Mouse (Mus musculus): ENCODE measurements around the gene Alpk1.

Gene Alpk1

DNA sequence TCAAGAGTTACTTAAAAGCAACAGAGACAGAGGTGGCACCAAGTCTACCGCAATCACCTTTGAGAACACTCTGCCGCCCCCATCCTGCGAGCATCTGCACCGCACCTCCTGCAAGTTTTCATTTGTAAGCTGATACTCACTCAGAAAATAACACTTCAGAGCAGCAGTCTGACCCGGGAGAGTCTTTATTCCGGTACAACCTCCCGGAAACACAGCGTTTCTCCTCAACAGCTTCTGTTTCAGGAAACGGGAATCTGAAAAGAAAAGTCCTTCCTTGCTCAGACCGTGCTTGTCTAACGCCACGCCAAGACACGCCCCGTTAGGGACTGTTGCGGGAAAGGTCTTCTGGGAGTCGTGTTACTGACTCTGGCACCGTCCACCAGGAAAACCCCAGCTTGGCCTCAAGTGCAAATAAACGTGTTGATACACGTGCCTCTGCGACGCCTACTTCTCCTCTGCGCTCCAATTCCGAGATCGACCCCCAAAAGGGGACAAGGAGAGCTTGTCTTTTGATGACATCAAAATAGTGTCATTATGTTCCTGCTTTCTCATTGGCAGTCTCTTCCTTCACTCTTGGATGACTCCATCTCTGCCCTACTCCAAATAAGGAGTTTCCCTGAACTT lies at the start of gene Alpk1:
Alpk1 (minus strand) TSS at position 507 of the 624 bp plus-strand sequence.
- peak in 1 of 2 experiments; percentile 30 for DNase-seq (ENCODE audit: low spot score in 2 of 2)

GRCm38 (mm10) chr3:127827123-127827522 lies 46.8 kb upstream of the Alpk1 start:
- no peak for DNase-seq (ENCODE audit: low spot score in 2 of 2)

DNA sequence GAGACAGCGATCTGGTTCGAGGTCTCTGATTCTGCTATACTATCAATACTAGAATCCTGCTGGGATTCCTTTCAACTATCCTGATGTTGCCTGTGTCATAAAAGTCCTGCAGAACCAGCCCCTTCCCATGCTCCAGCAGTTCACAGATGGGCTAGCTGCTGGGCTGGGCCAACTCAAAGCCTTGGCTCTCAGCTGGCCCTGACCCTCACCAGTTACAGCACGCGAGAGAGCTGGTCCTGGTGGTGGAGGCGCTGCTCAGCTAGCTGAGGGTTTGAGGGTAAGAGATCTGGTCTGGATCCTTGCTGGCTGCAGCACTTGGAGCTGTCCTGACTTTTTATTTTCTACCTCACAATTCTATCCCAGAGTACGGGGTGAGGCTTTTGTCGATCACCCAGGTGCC lies 46.2 kb upstream of the Alpk1 start:
- no peak for DNase-seq (ENCODE audit: low spot score in 2 of 2)

DNA sequence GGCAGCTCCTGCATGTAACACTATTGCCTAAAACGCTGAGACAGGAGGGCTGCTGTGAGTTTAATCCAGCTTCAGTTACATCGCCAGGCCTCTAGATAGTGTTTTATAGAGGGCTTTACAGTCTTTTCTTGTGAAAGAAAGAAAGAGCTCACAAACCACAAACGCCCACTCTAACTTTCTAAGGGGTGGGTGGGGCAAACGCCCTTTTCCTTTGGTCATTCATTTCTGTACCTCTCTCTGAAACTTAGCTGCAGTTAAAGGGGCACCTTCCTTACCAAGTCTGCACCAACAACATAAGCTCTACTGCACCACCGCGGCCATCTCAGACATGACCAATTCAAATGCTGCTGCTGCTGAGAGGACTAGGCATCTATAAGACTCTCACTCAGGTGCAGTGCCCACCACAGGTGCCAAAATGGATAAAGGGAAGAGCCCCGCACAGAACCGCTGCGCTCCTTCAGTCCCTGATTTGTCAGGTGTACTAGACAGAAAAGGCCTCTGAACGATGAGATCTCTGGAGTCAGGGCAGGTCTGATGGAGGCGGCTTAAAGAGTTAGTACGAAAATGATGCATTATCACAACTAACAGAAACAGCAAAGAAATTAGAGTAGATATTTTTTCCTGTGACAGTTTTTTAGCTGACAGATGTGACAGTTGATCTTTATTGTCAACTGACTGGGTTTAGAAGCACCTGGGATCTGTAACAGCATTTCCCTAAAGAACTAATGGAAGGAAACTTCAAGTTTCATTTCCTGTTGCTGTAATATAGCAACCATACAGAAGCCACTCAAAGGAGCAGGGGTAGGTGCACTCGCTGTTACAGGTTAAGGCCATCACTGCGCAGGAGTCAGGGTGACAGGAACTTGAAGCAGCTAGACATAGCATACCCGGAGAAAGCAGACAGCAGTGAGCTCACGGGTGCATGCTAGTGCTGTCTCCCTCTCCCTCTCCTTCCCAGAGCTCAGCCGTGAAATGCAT lies 43.8 kb upstream of the Alpk1 start:
- no peak for DNase-seq (ENCODE audit: low spot score in 2 of 2)

DNA sequence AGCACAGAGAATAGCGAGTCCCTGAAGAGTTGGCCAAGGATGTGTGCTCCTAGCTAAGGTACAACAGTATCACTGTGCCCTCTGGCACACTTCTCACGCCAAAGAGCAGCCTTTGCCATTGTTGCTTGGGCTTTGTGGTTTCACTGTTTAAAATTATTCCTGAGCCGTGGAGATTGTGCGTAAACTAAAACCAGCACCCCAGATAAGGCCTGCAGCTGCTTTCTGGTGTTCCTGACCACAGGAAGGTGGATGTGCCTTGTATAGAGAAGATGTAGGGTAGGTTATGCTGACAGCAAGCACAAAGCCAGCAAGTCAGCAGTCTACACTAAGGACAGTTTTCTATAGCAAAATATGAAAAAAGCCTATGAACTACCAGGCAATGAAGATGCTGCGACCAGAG lies 40.9 kb upstream of the Alpk1 start:
- DNase-seq (ENCODE audit: low spot score in 2 of 2): no peak

GRCm38 (mm10) chr3:127820400-127820799 lies 40.1 kb upstream of the Alpk1 start:
- DNase-seq (ENCODE audit: low spot score in 2 of 2): no peak

DNA sequence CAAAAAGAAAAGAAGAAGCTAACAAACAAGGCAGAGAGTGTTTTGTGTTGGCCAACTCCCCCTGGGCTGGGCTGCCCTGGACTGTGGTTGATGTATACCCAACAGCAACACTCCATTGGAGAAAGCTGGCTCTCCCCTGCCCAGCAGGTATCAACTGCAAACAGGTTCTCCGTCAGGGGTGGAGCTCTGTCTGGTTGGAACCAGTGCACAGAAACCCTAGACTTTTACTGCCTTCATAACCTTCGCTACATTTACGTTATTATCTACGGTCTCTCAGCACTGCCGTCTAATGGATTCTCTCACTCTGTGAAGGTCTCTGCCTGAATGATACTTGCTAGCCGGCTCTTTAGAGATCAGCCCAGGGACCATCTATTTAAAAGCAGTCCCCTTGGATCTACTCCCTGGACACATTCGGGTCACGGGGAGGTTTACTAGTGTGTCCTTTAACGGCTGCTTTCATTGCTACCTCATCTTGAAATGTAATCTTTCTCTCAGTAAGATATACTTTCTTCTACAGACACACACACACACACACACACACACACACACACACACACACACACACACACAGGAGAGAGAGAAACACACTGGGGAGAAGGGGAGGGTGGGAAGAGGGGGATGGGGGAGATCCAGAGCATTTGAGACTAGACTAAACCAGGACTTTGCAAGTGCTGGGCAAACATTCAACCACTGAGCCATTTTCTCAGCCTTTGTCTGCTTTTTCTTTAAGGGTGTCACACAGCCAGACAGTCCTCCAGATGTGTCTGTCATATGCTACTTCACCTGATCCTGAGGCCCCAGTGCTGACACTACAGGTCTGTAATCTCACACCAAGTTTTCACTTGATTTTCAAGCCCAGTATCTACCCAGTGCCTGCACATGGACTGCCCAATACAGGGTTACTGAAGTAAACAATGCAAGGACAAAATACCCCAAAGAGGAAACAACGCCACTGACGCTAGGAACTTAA lies 38.7 kb upstream of the Alpk1 start:
- no peak for DNase-seq (ENCODE audit: low spot score in 2 of 2)

DNA sequence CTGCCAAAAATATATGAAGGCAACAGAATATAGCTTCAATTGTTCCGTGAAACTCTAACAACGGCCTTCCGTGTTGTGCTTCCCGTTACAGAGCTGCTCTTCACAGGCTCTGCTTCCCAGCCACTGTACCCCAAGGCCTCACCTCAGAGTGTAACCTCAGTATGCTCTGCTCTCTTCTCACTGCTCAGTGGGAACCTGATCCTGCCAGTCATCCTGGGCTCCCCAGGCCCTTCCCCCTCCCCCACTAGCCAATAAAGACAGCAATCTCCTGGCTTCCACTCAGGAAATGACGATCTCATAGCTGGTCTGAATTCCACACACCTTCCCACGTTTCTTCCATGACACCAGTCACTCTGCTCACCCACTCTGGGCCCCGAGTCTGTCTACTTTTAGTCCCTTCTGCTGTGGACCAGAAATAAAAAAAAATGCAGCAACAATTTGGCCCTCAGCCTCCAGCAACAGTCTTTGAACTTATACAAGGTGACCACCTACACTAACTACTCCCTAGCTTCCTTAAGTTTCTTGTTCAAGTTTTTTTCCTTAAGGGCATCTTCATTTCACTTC lies 36.9 kb upstream of the Alpk1 start:
- DNase-seq (ENCODE audit: low spot score in 2 of 2): no peak

GRCm38 (mm10) chr3:127809103-127809502 lies 28.8 kb upstream of the Alpk1 start:
- no peak for DNase-seq (ENCODE audit: low spot score in 2 of 2)

GRCm38 (mm10) chr3:127807846-127808245 lies 27.5 kb upstream of the Alpk1 start:
- no peak for DNase-seq (ENCODE audit: low spot score in 2 of 2)

GRCm38 (mm10) chr3:127805991-127806390 lies 25.7 kb upstream of the Alpk1 start:
- no peak for DNase-seq (ENCODE audit: low spot score in 2 of 2)

GRCm38 (mm10) chr3:127805071-127805470 lies 24.7 kb upstream of the Alpk1 start:
- no peak for DNase-seq (ENCODE audit: low spot score in 2 of 2)

DNA sequence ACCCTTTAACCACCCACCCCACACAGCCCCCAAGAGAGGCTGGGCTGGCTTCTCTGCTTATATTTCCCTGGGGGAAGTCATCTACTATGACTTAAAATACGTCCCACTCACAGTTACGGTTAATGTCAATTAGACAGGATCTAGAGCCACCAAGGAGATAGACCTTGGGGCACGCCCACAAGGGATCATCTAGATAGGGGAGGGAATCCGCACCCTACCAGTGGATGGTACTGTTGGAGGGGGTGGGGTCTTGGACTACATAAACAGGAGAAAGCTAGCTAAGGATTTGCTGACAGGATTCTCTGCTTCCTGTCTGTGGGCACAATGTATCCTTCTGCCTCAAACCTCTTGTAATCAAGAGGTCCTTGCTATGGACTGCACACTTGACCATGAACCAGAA lies 24.1 kb upstream of the Alpk1 start:
- no peak for DNase-seq (ENCODE audit: low spot score in 2 of 2)

DNA sequence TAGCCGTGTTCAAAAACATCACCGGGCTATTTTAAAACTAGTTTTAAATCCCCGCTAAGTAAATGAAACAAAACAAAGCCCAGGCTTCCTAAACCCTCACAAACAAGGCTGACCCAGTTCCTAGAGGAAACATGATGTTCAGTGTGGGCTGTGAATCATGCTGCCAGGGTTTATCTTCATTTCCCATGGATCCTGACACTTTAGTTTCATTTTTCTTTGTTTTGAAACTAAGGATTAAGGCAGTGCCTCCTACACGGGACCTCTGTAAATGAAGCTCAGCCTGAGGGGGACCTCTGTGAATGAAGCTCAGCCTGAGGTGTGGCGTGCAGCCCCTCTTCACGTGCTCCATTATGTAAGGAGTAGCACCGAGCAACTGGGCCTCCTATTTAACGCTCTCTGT lies 22.5 kb upstream of the Alpk1 start:
- DNase-seq (ENCODE audit: low spot score in 2 of 2): no peak

- no peak for DNase-seq (ENCODE audit: low spot score in 2 of 2)
Measured at GRCm38 (mm10) chr3:127801162-127801561, 20.8 kb upstream of the Alpk1 start.

GRCm38 (mm10) chr3:127796271-127796670 lies 15.9 kb upstream of the Alpk1 start:
- DNase-seq (ENCODE audit: low spot score in 2 of 2): no peak

GRCm38 (mm10) chr3:127795762-127796161 lies 15.4 kb upstream of the Alpk1 start:
- no peak for DNase-seq (ENCODE audit: low spot score in 2 of 2)

DNA sequence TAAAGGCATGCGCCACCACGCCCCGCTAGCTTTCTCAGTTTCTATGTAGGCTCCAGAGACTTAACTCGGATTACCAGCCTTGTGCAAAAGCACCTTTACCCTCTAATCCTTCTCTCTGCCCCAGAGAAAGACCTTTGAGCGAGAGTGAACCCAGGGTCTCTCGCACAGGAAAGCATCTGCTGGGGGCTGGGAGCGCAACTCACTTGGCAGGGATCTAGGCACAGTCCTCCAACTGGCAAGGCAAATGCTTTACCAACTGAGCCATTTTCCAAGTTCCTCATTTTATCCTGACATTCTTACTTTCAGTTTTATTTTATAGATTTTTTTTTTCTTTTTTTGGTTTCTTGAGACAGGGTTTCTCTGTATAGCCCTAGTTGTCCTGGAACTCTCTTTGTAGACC lies 12.7 kb upstream of the Alpk1 start:
- DNase-seq (ENCODE audit: low spot score in 2 of 2): no peak

DNA sequence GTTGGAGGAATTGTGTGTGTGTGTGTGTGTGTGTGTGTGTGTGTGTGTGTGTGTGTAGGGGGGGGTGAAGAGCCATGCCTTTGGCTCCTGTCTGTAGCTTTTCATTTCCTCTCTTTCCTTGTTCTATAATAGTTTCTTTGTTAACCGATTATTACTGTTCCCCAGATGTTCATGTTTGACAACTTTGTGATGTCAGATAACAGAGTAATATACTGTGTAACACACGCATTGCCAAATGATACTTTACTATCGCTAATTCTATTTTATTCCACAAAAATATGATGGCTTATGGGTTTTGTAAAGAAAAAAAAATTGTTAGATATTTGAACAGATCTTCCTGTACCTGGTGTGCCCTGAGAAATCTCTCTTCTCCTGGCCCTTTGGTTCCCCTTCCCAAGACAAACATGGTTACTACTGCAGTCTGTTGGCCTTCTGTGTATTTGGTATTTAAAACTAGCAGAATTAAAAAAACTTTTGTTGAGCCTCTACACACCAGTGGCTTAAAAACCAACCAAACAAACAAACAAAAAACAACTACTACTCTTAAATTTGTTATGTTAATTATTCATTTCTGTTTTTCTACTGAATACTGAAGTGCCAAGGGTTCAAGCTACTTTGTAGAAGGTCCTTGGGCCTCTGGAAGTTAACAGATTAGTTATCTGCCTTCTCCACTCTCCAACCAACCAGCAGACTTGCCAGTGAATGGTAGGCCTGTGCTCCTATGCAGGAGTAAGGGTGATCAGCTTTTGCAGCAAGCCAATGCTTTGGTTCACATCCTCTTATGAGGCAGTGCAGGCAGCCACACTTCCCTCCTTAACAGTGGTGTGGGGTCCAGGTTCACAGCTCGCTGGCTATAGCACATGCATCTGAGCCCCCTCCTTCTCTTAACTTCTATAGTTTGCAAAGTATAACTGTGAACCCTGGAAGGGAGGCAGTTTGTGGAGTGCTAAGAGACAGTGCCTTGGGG lies 11.6 kb upstream of the Alpk1 start:
- DNase-seq (ENCODE audit: low spot score in 2 of 2): no peak

DNA sequence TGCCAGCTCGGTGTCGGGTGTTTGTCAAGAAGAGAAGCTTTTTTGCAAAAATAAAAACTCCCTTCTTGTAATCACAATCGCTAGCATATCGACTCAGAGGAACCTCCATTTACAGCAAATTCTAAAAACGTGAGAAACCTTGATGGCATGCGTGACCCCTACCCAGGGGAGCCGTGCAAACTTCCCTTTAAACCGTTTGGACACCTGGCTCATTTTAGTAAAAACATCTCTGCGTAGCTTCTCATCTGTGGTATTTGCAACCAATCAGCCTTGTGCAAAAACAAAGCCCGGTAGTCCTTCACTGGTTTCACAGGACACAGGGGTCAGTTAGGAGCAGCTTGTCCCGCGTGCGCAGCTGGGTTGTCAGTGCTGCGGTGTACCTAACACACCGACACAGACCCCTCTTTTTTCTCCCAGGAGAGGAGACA lies 10.7 kb upstream of the Alpk1 start:
- no peak for DNase-seq (ENCODE audit: low spot score in 2 of 2)
